Mouse (Mus musculus) layer of hippocampus, adult 9-11 months (tissue): Measurements from ENCODE around the gene Mindy4.
A peak's percentile ranks its signal among the peaks of the same experiment; 100 is the strongest.

Source experiments
- DNase-seq: peaks from one replicate; pipeline ENCODE4 v3.0.0; 2022

The Mindy4 gene

GRCm38 (mm10) chr6:55313893-55314292 lies 110.7 kb downstream of the Mindy4 start:
- DNase-seq = no peak

- peak; percentile 7 for DNase-seq
Observed at GRCm38 (mm10) chr6:55314628-55315027, 111.4 kb downstream of the Mindy4 start.

- DNase-seq = no peak
Observed at GRCm38 (mm10) chr6:55318597-55318996, 115.4 kb downstream of the Mindy4 start.

GRCm38 (mm10) chr6:55319585-55320551 lies 116.7 kb downstream of the Mindy4 start:
- DNase-seq = no peak

GRCm38 (mm10) chr6:55320894-55321293 lies 117.7 kb downstream of the Mindy4 start:
- no peak for DNase-seq

GRCm38 (mm10) chr6:55321518-55321917 lies 118.3 kb downstream of the Mindy4 start:
- DNase-seq = no peak

- DNase-seq = no peak
Observed at GRCm38 (mm10) chr6:55322980-55323379, 119.8 kb downstream of the Mindy4 start.

GRCm38 (mm10) chr6:55323908-55324634 lies 120.9 kb downstream of the Mindy4 start:
- no peak for DNase-seq

- no peak for DNase-seq
Observed at GRCm38 (mm10) chr6:55324785-55325184, 121.6 kb downstream of the Mindy4 start.

GRCm38 (mm10) chr6:55326299-55326698 lies 123.1 kb downstream of the Mindy4 start:
- no peak for DNase-seq

- DNase-seq = no peak
Observed at GRCm38 (mm10) chr6:55327326-55327725, 124.1 kb downstream of the Mindy4 start.

GRCm38 (mm10) chr6:55328179-55328578 lies 125.0 kb downstream of the Mindy4 start:
- no peak for DNase-seq

GRCm38 (mm10) chr6:55331315-55331714 lies 128.1 kb downstream of the Mindy4 start:
- no peak for DNase-seq

GRCm38 (mm10) chr6:55332100-55332772 lies 129.1 kb downstream of the Mindy4 start:
- DNase-seq = no peak

- no peak for DNase-seq
Observed at GRCm38 (mm10) chr6:55332773-55333109, 129.6 kb downstream of the Mindy4 start.

GRCm38 (mm10) chr6:55335989-55336514 lies 132.9 kb downstream of the Mindy4 start, which contains the start of gene Aqp1:
Aqp1 (plus strand) TSS chr6:55336432.
- DNase-seq = no peak

- no peak for DNase-seq
Observed at GRCm38 (mm10) chr6:55337242-55337641, 134.1 kb downstream of the Mindy4 start.

- no peak for DNase-seq
Observed at GRCm38 (mm10) chr6:55338077-55338476, 134.9 kb downstream of the Mindy4 start.

- no peak for DNase-seq
Observed at GRCm38 (mm10) chr6:55338934-55339825, 136.0 kb downstream of the Mindy4 start.

GRCm38 (mm10) chr6:55341688-55342087 lies 138.5 kb downstream of the Mindy4 start:
- no peak for DNase-seq

GRCm38 (mm10) chr6:55342328-55342727 lies 139.1 kb downstream of the Mindy4 start:
- no peak for DNase-seq

- DNase-seq = no peak
Observed at GRCm38 (mm10) chr6:55343446-55343845, 140.3 kb downstream of the Mindy4 start.
